Mouse (Mus musculus) adrenal gland, adult 8-10 months (tissue): ENCODE data around the gene Plcxd3. TPM values are rescaled to one million over a fixed set of nuclear protein-coding genes. Genes with fewer than 3 reads are reported as not detected.

Experiments
- DNase-seq: peaks from one replicate; pipeline ENCODE4 v3.0.0; 2022
- total RNA-seq, 4 experiments: library from RNA; stranded (reverse); gene quantifications; 2 replicates each; pipeline ENCODE4 v1.2.4; 2022

The Plcxd3 gene
- total RNA-seq, result 1 to 10 TPM; 3.1 to 6.3 (median 4.6) TPM

- peak; percentile 4 for DNase-seq
Measured at GRCm38 (mm10) chr15:4375423-4376220, at the start of gene Plcxd3. Gene Plcxd3, plus strand, starts transcription at chr15:4375491.

GRCm38 (mm10) chr15:4331867-4332266 lies 43.4 kb upstream of the Plcxd3 start:
- DNase-seq, result no peak

DNA sequence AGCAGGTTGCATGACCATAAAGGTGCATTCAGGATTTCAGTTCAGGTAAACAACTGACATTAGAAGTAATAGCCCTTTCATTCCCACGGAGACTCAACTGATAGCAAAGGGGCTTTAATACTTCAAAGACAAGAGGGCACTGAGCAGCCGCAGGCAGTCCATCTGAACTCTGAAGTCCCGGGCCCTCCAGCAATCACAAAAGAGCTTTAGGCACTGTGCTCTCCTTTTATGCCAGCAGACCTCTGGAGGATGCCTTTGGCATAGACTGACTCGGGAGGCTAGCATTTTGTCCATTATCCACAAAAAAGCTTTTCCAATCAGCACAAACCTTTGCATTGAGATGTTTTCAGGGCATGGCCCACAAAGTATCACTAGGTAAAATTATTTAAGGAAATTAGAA lies 33.7 kb upstream of the Plcxd3 start:
- DNase-seq, result no peak

GRCm38 (mm10) chr15:4348816-4349553 lies 26.3 kb upstream of the Plcxd3 start:
- no peak for DNase-seq

GRCm38 (mm10) chr15:4356397-4356796 lies 18.9 kb upstream of the Plcxd3 start:
- DNase-seq, result peak; percentile 6

DNA sequence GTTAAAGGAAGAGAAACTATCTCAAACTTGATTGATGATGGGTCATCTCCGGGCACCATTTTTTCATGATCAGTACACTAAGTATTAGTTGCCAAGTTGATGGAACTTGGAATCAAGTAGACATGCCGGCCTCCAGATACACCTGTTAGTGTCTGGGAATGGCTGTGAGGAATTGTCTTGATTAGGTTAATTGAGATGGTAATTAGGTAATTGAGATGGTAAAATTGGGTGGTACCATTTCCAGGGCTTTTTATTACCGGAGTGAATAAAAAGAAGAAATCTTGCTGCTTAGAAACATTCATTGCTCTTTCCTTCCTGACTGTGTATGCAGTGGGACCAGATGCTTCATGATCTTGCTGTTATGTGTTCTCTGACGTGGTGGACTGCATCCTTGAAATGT lies 17.6 kb upstream of the Plcxd3 start:
- DNase-seq, result no peak

DNA sequence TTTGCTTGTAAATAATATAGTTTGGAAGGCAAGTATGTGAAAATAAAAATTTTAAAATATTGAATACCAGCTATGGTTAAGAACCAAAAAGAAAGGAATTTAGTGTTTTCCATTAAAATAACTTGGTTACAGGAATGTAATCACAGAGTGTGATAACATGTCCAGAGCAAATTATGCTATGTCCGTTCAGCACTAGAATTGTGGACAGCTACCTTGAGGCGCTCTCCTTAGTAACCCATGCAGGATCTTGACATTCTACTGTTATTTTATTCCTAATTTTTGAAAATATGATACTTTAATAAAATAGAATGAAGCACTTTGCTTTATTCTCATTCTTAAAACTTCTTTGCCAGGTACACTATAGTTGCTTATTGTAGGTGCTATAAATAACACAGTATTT lies 7.5 kb upstream of the Plcxd3 start:
- no peak for DNase-seq

DNA sequence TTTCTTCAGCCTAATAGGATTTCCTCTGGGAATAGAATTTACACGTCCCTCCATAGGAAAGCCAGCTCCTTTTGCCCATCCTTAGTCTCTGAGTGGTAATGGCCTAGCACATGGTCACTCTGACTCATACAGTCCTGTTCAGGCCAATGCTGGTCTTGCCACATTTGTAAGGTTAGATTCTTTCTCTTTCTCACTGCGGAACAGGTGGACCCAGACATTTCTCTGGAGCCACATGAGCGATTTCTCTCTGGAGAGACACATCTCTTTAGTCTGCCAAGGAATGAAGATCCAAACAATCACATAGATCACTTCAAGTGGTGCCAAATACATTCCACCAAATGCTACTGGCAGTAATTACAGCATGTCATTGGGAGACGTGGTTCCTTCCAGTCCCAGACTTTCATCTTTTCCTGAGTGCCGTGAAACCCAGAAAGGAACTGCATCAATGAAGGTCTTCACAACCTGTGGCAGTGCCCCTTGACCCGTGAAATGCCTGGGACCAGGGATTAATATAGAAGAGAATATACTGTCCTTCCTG lies 769 bp upstream of the Plcxd3 start:
- DNase-seq, result no peak

- no peak for DNase-seq
Measured at GRCm38 (mm10) chr15:4375031-4375422, 264 bp upstream of the Plcxd3 start.

DNA sequence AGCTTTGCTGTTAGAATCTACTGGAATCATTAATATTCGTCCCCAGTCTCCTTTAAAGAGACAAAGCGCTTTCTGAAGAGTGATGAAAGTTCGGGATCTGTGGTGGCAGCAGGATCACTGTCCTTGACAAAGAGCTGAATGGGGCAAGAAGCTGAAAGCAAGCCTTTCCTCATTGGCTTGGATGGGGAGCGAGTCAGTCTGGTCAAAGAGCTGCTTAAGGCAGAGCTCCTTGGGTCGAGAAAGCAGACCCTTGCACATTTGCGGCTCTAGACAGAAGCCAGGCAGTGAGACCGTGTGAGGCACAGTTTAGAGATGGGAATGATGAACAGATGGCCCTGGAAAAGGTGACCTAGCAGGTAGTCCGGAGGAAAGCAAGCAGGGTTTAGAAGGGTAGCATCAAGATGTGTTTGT lies 935 bp downstream of the Plcxd3 start:
- DNase-seq, result no peak

DNA sequence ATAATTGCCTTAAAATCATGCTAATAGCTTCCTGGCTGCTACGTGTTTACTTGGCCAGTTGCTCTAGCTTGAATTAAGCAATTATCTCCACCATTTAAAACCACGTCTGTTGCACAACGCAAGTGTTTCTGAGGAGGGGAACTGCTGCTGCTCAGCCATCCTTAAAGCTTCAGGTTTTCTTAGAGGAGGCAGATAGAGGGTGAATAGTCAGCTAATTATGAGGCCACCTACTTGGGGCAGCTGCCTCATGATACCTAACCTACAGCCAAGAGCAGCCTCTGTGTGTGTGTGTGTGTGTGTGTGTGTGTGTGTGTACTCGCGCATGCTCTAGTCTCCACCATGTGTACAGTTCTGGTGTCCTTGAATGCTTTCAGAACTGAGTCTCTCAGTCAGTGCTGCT lies 3.5 kb downstream of the Plcxd3 start:
- DNase-seq, result no peak

- no peak for DNase-seq
Measured at GRCm38 (mm10) chr15:4387774-4388173, 12.5 kb downstream of the Plcxd3 start.

- no peak for DNase-seq
Measured at GRCm38 (mm10) chr15:4400096-4400495, 24.8 kb downstream of the Plcxd3 start.

DNA sequence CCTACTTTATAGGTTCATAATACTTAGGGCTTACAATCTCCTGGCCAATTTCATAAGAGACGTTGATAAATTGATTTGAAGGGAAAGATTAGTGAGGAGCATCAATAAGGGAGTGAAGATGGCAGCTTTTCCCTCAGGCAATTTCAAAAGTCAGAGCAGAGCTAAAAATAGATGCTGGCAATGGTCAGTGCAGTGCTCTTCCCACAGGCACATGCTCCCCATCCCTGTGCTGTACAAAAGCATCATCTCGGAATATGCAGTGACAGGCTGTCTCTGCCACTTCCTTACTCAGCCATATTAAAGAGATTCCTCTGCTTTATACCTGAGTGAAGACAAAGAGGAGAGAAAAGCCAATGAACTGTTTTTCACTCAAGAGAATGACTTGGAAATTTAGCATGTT lies 36.0 kb downstream of the Plcxd3 start:
- DNase-seq, result no peak

DNA sequence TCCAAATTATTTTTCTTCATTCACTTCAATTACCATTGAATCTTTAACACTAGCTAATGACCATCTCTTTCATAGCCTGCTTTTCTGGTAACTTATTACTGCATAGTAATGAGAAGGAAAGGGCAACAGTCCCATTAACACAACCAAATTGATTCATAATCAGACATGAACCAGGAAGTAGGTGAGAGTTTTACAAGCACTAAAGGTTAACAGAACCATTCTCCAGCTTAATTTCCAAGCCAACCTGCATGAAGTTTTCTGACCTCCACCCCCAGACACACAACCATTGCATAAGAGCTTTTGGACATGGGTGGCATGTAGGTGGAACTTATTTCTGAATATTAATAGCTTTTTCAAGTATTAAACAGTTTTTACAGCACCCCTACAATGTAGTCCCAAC lies 64.8 kb downstream of the Plcxd3 start:
- DNase-seq, result no peak

DNA sequence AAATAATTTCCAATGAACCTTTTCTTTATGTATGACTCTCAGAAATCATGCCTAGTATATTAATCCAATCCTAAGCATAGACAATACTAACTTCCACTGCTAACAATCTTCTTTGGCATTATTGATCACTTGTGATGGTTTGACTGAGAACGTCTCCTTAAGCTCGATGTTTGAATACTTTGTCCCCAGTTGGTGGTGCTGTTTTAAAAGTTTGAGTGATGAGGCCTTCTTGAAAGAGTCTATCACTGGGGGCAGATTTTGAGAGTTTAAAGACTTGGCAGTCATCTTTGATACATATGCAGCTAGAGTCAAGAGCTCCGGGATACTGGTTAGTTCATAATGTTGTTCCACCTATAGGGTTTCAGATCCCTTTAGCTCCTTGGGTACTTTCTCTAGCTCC lies 120.9 kb downstream of the Plcxd3 start:
- DNase-seq, result no peak

GRCm38 (mm10) chr15:4496984-4497383 lies 121.7 kb downstream of the Plcxd3 start:
- DNase-seq, result no peak

GRCm38 (mm10) chr15:4498036-4498435 lies 122.7 kb downstream of the Plcxd3 start:
- no peak for DNase-seq

- DNase-seq, result no peak
Measured at GRCm38 (mm10) chr15:4503366-4503765, 128.1 kb downstream of the Plcxd3 start.

DNA sequence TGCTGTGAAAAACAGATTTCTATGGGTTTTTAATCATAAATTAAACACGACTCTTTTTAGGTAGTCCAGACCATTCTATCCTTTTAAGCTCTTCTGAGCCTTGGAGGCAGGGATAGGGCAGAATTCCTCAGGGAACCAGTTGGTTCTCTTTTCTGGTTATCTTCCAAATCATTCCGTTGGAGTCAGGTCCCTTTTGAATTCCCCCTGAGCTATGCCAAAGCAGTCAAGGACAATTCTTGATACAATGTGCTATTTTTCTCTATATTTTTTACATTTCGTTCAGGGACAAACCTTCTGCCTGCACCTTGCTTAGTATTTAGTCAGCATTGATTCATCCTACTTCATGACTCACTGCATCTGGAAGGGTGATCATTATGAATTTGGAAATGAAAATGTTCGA lies 128.5 kb downstream of the Plcxd3 start:
- no peak for DNase-seq

DNA sequence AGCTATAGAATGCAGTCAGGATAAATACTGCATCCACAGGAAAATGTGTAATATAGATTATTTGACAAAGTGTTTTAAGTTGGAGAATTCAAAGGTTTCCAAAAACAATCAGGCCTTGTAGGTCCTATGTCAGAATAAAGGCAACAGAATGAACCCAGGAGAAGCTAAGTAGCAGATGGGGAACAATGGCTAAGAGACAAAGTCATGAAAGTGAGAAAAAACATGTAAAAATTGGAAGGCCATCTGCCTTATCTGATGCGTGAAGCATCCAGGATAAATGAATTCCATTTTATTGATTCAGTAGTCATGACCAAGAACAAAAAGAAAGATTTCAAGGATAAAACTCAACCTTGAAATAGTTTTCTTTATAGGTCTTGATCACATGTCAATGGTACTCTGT lies 139.4 kb downstream of the Plcxd3 start:
- no peak for DNase-seq

DNA sequence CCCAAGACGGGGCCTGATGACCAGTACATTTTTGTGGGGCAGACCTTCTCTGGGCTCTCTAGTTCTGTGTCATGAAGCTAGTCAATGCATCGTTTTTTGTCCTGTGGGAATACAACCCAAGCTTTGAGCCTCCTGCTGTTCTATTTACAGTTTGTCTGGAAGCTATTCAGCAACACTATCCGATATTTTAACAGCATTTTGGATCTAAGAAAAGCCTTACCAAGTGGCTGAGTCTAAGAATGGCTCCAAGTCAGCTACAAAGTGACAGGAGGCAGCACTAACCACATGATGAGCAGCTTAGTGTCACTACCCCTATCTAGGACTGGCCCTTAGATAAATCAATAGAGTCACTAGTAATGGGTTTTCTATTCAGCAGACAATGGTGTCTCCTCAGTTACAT lies 149.3 kb downstream of the Plcxd3 start:
- no peak for DNase-seq

DNA sequence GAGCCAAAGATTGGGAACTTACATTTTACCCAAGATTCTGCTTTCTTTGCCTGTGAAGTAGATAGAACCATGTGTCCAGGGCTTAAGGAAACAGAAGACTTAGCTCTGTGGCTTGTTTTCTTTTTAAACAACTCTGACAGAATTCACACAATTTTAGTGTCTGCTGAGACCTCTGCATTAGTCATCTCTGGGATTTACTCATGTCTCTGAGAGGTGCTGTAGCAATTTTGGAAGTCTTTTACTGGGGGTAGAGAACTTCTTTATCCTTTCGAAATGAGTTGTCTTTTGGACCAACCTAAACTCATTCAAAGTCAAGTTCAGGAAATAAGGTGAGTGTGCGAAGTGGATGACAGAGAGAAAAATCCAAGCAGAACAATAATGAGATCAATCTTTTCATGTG lies 158.4 kb downstream of the Plcxd3 start:
- DNase-seq, result no peak

DNA sequence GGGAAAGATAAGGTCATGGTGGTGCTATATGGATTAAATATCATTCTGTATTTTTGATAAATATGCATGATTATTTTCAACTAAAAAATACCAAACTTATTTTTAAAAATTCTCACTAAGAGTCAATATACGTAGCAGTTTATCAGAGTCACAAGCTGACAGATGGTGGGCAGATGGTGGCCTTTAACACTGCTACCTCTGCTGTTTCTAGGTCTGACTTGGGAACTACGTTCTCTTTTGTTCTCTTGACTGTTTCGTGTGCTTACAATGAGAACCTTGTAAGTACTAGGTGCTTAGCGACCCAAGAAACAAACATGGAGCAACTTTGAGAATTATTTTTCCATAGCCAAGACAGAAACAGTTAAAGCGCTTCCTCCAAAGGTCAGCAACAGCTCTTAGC lies 183.8 kb downstream of the Plcxd3 start:
- DNase-seq, result no peak
